In genomic region chr16:6091326-6092123, GRCm38 (mm10) we compare ENCODE assay signal across 11 mouse cellular contexts.
"Had no signal": no experiment of that assay in that cellular context is flagged by ENCODE, and none has a peak within 500 bp of the region (broad histone marks: within the 10 kb centered on the region; RNA-seq: fewer than 3 reads in every experiment).

No protein-coding gene starts in this region.

- ATAC-seq: lung, postnatal 0 days; midbrain, embryonic 15.5 days had no signal

- DNase-seq: kidney, postnatal 14 days; left cerebral cortex, postnatal 4 days; lung, adult 18-20 months; lung, postnatal 36 days; retina, postnatal 1 day; right cerebral cortex, postnatal 4 days; spleen, adult 18-20 months; thymus, adult 18-20 months; thymus, postnatal 14 days had no signal
